Mouse (Mus musculus): ENCODE results near the gene Fam114a1.

DNA sequence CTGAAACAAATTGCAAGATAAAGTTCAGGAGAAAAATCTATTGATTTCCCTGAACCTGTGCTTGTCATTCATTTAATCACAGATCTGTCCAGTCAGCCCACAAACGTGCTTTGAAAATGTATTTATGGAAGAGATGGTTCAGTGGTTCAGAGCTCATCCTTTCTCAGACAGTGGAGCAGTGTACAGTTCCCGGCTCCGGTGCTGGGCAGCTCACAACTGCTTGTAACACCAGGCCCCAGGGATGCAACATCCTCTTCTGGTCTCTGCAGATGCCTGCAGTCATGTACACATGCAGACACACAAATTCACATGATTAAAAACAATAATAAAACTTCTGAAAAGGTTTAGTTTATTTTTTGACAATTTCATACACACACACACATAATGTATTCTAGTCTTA lies 81.6 kb downstream of the Fam114a1 start:
- no peak for TF ChIP-seq USF1 (IDR thresholded peaks at IDR 0.05; ENCODE audit: low read depth)
- no peak for TF ChIP-seq MYOD1 (IDR thresholded peaks at IDR 0.05; ENCODE audit: control insufficient read depth in 1 of 3, insufficient read length in 2 of 3, low read depth in 2 of 3)
- TF ChIP-seq POLR2AphosphoS2 (IDR thresholded peaks at IDR 0.05; ENCODE audit: insufficient read length, low read depth): no peak
- TF ChIP-seq MYOG (IDR thresholded peaks at IDR 0.05; ENCODE audit: control insufficient read depth in 1 of 3, insufficient read depth in 1 of 3, insufficient read length in 2 of 3, low read depth in 2 of 3): no peak
- no peak for TF ChIP-seq POLR2A (IDR thresholded peaks at IDR 0.05; ENCODE audit: insufficient read length, low read depth)
- no peak for TF ChIP-seq REST (IDR thresholded peaks at IDR 0.05; ENCODE audit: insufficient read depth, insufficient read length)
- no peak for TF ChIP-seq MAX (IDR thresholded peaks at IDR 0.05; ENCODE audit: low read depth)
